Mouse (Mus musculus) adrenal gland, postnatal 36 days (tissue): Measurements from ENCODE around the gene Dnm2. TPM values are rescaled to one million over a fixed set of nuclear protein-coding genes. Genes with fewer than 3 reads are reported as not detected.
A peak's percentile ranks its signal among the peaks of the same experiment; 100 is the strongest.

Experiments
- DNase-seq, 2 experiments: peaks; one replicate each; pipeline ENCODE4 v3.0.0; 2021; ENCODE audit warnings: mixed read lengths in 1 of 2
- microRNA-seq: library from miRNA; unstranded; fragments of <30 nt; microRNA quantifications from one replicate; pipeline ENCODE4 v1.2.0, GENCODE M21; 2021
- total RNA-seq, 2 experiments: library from RNA; stranded (reverse); gene quantifications; 2 replicates each; pipeline ENCODE4 v1.2.3; 2021

Gene Dnm2
- total RNA-seq, 2 experiments from 2014 or later, result 99.8 to 102 TPM

DNA sequence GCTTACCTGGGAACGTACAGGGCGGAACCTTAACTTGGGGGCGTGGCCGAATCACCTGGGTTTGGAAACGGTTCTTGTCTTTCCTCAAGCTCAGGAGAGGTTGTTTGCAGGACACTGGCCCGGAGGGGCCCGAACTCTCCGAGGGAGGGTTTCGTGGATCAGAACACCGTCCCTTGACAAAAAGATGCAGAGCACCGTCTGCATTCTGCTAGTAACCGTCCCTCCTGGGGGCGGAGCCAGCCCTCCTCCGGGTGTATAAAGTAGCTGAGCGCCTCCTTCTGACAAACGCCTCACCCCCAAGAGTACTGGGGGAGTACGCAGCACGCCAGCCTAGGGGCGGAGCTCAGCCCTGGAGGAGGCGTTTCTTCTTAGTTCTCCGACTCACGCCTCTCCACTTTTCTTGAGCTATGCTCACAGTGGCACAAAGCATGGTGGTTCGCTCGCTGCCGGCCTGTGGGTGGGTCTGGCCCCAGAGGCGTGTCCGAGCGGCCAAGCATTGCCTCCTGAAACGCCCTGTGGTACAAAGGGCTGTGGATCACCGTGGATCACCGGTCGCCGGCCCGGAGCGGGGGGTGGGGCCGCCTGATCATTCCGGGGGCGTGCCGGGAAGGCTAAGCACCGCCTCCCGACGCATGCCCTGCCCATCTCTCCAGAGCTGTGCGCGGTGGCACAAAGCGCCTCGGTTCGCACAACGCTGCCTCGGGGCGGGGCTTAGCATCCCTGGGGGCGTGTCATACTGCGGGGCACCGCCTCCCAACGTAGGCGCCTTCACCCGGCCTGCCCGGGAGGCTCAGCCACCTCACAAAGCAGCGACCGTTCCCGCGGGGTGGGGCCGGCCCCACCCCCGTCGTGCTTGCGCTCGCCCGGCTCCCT is 121.4 kb downstream of the Dnm2 start:
- peak; percentile 100 for DNase-seq

DNA sequence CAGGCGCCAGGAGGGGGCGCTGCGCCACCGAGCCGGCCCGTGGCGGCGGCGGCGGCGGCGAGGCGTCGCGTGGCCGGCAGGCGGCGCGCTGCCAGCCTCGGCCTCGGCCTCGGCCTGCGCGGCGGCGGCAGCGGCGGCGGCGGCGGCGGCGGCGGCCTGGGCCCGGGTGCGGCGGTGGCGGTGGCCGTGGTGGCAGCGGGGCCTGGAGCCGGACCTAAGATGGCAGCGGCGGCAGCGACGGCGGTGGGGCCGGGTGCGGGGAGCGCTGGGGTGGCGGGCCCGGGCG is 122.0 kb downstream of the Dnm2 start, which contains the start of gene Carm1:
TSS of gene Carm1 (plus strand) at position 106 of the 286 bp plus-strand sequence.
- no peak for DNase-seq

DNA sequence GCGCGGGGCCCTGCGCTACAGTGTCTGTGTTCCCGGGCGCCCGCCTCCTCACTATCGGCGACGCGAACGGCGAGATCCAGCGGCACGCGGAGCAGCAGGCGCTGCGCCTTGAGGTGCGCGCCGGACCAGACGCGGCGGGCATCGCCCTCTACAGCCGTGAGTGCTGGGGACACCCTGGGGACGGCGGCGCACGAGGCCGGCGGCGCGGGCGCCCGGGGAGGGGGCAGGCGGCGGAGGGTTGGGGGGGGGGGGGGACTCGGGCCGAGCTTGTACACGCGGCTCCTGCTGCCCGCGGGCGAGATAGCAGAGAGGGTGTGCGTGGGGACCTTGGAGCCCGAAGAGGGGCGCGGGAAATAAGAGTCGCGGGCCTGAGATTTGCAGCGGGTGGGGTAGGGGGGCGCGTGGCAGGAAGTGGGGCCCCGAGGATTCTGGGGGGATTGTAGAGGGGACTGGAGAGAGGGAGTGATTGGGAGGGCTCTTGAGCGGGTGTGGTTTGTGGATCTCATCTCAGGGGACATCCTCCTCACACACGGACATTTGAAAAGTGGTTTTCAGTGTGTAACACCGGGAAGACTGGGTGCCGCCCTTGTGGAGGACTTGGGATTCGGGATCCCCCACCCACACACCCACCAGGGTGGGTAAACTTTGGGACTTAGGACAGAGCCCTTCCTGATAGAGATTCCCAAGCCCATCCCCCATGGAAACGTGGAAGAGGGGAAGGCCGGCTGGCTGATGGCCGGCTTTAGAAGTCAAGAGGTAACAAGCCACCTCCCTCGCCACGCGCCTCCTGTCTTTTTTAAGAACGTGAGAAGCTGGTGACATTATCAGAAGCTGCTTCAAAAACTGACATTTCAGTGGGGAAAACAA is 122.6 kb downstream of the Dnm2 start:
- peak; percentile 55 to 70 for DNase-seq

DNA sequence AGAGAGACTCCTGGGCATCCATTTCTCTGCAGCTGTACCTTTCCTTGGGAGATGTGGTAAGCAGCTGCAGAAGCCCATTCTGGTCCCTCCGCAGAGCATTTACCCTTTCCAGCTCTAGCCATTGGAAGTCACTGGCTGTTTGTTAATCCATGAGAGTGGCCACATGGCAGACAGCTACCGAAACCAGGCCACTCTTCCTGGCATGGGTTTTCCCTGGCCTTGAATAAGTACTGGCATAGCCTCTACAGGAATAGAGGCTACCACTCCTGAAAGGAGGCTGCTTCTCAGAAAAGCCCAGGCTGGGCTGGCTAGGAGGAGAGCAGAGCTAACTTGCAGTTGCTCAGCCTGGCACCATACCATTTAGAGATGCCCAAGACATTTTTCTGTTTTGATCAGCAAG is 126.3 kb downstream of the Dnm2 start:
- DNase-seq, result peak in 1 of 2 experiments; percentile 27

DNA sequence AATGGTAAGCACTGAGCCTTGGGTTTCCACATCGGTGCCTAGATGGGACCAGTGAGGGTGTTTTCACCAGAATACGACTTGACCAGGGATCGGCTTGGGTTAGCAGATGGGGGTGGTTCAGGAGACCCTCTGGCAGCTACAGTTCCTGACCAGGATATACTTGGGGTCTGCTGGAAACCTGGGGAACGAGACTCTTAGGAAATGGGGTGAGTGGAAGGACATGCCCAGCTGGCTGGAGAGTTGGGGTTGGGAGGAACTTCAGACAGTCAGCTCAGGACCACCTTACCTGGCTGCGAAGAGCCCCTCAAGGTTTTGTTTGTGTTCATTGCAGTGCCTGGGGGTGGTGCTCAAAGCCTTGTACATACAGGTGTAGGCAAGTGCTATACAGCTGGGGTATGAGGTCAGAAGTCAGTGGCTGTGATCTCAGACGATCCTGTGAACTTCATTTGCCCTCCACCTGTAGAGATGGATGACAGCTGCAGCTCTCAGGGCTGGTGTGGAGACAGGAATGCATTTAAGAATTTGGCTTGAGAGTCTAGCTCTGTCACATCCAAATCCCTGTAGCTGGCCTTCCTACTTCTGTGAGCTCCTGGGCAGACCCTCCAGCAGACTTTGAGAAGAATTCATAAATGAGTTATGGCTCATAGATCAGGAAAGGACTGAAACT is 129.0 kb downstream of the Dnm2 start:
- no peak for DNase-seq

DNA sequence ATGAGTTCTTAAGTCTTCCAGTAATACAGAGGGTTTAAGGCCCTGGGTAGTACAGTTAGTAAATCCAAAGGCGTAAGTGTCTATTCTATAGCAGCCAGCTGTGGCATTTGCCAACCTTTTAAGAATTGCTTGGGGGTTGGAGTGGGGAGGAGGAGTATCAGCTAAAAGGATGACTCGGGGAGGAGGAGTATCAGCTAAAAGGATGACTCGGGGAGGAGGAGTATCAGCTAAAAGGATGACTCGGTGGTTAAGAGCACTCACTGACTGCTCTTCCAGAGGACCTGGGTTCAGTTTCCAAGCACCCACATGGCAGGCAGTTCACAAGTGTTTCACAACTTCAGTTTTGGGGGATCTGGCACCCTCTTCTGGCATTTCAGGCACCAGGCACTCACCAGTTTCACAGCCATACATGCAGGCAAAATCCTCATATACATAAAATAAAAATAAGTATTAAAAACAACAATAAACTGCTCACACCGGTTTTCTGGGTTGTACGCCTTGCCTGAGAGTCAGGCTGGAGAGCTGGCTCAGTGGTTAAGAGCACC is 130.6 kb downstream of the Dnm2 start:
- no peak for DNase-seq

DNA sequence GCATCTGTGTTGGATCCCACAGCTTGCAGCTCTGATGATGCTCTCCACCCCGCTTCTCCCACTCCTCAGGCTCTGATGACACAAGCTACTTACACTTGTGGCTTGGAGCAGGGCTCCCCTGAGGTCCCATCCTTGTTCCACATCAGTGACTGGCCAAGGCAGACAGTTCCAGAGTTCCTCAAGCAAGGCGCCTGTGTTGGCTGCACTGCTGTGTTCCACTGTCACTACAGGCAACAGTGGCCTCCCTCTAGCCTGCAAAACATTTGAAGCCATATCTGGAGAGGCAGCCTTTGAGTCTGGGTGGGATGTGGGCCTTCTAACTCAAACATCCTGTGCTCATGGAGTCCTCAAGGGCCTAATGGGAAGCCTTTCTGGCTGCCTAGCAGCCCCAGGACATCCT is 132.3 kb downstream of the Dnm2 start:
- no peak for DNase-seq

Small RNA genes within 50 kb of the gene (microRNA-seq; reads per million reads assigned to microRNA genes)
- gene Mir199a-1, result not detected

Other genes with a start within 250 kb of the Dnm2 start
- gene Keap1, start 185.5 kb upstream of the Dnm2 start, total RNA-seq, result 10 to 100 TPM; 45.8 to 46.0 TPM
- gene S1pr5, start 176.5 kb upstream of the Dnm2 start, total RNA-seq, result under 1 TPM in 1 of 2 experiments, not detected in 1; 0.99 TPM
- 10 to 100 TPM; 39.1 to 39.5 TPM for gene Atg4d, start 159.6 kb upstream of the Dnm2 start, total RNA-seq
- 10 to 100 TPM; 24.8 to 32.2 TPM for gene Kri1, start 136.9 kb upstream of the Dnm2 start, total RNA-seq
- gene Cdkn2d, start 133.5 kb upstream of the Dnm2 start, total RNA-seq, result 10 to 100 TPM; 14.2 to 16.0 TPM
- gene Ap1m2, start 112.6 kb upstream of the Dnm2 start, total RNA-seq, result not detected
- gene Slc44a2, start 104.2 kb upstream of the Dnm2 start, total RNA-seq, result 10 to 100 TPM; 35.2 to 54.2 TPM
- 10 to 100 TPM; 52.6 to 66.1 TPM for gene Ilf3, start 57.0 kb upstream of the Dnm2 start, total RNA-seq
- 10 to 100 TPM; 13.6 to 17.7 TPM for gene Qtrt1, start 13.1 kb upstream of the Dnm2 start, total RNA-seq
- gene Tmed1, start 85.3 kb downstream of the Dnm2 start, total RNA-seq, result 10 to 100 TPM; 30.3 to 39.1 TPM
- 1 to 10 TPM; 1.5 to 2.9 TPM for gene AB124611, start 101.3 kb downstream of the Dnm2 start, total RNA-seq
- gene Carm1, start 122.0 kb downstream of the Dnm2 start, total RNA-seq, result 10 to 100 TPM; 42.2 to 45.0 TPM
- gene Timm29, start 167.8 kb downstream of the Dnm2 start, total RNA-seq, result 10 to 100 TPM; 57.4 to 68.8 TPM
- gene Yipf2, start 167.9 kb downstream of the Dnm2 start, total RNA-seq, result 10 to 100 TPM; 23.3 to 39.1 TPM
- gene Smarca4, start 191.3 kb downstream of the Dnm2 start, total RNA-seq, result 10 to 100 TPM; 74.6 to 80.8 TPM